Mouse (Mus musculus): ENCODE data around the gene Sdr39u1. TPM values are rescaled to one million over a fixed set of nuclear protein-coding genes. Genes with fewer than 3 reads are reported as not detected.

Sdr39u1 gene
- polyA plus RNA-seq, 1 experiment = 22.3 TPM

DNA sequence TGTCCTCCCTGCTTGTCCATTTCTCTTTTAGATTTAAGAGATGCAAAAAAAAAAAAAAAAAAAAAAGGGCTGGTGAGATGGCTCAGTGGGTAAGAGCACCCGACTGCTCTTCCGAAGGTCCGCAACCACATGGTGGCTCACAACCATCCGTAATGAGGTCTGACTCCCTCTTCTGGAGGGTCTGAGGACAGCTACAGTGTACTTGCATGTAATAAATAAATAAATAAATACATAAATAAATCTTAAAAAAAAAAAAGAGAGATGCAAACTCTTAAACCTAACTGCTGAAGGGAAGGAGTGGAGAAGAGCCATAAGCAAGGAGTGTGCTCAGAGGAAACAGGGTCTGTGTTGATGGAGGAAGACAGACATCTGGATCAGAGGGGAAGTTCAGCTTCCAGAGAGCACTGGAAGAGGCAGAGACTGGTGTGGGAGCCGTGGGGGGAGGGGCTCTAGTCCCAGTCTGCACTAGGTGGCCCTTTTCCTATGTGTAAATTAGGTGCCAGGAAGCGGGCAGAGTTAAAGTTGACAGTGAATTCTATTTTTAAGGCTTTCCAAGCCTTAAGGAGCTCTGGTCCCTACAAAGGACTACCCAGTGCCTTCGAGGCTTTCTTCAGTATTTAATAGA lies 21.7 kb downstream of the Sdr39u1 start:
- Histone ChIP-seq H3K27me3 (ENCODE audit: control insufficient read depth, insufficient read depth, low read length) (0 out of 2 replicates have a peak, but pooled peaks cover 2% of the 10 kb centered on the region), H3K4me1 (ENCODE audit: control insufficient read depth, insufficient read depth, insufficient read length) (no peaks in the 10 kb centered on the region), H3K36me3 (ENCODE audit: control insufficient read depth, insufficient read depth, low read length) (no peaks in the 10 kb centered on the region), H3K27ac (ENCODE audit: insufficient read depth, low read length) (no peak overlapping the region), H3K4me3 (ENCODE audit: extremely low read depth, insufficient read depth, insufficient read length) (no peak overlapping the region)
- TF ChIP-seq CTCF (IDR thresholded peaks at IDR 0.05; ENCODE audit: extremely low read depth, insufficient read depth, insufficient read length, insufficient replicate concordance) (no peak), POLR2A (IDR thresholded peaks at IDR 0.05; ENCODE audit: low read depth, low read length) (no peak)
- WGBS = 17% methylated on average over 7 of the region's 7 CpGs
- DNase-seq (ENCODE audit: low read depth in 1 of 2, low spot score in 2 of 2) = no peak

- no peak for TF ChIP-seq CTCF (IDR thresholded peaks at IDR 0.05; ENCODE audit: extremely low read depth, insufficient read depth, insufficient read length, insufficient replicate concordance)
- no peak for TF ChIP-seq POLR2A (IDR thresholded peaks at IDR 0.05; ENCODE audit: low read depth, low read length)
- WGBS = 34% methylated on average over 14 of the region's 14 CpGs
- Histone ChIP-seq H3K27me3 (ENCODE audit: control insufficient read depth, insufficient read depth, low read length) (0 out of 2 replicates have a peak, but pooled peaks cover 2% of the 10 kb centered on the region), H3K36me3 (ENCODE audit: control insufficient read depth, insufficient read depth, low read length) (no peaks in the 10 kb centered on the region), H3K4me1 (ENCODE audit: control insufficient read depth, insufficient read depth, insufficient read length) (no peaks in the 10 kb centered on the region), H3K27ac (ENCODE audit: insufficient read depth, low read length) (no peak overlapping the region), H3K4me3 (ENCODE audit: extremely low read depth, insufficient read depth, insufficient read length) (no peak overlapping the region)
- no peak for DNase-seq (ENCODE audit: low read depth in 1 of 2, low spot score in 2 of 2)
These were observed 22.4 kb downstream of the Sdr39u1 start for GRCm38 (mm10) chr14:55877469-55878315.

- H3K4me1 ChIP-seq (ENCODE audit: control insufficient read depth, insufficient read depth, insufficient read length) = no peaks in the 10 kb centered on the region
These were observed 26.1 kb downstream of the Sdr39u1 start for GRCm38 (mm10) chr14:55873714-55874683.

GRCm38 (mm10) chr14:55873242-55873713 lies 26.8 kb downstream of the Sdr39u1 start:
- DNase-seq (ENCODE audit: low read depth in 1 of 2, low spot score in 2 of 2) = no peak
- Histone ChIP-seq H3K4me3 (ENCODE audit: extremely low read depth, insufficient read depth, insufficient read length) (no peak overlapping the region), H3K27me3 (ENCODE audit: control insufficient read depth, insufficient read depth, low read length) (0 out of 2 replicates have a peak, but pooled peaks cover 2% of the 10 kb centered on the region), H3K27ac (ENCODE audit: insufficient read depth, low read length) (no peak overlapping the region), H3K36me3 (ENCODE audit: control insufficient read depth, insufficient read depth, low read length) (no peaks in the 10 kb centered on the region), H3K4me1 (ENCODE audit: control insufficient read depth, insufficient read depth, insufficient read length) (no peaks in the 10 kb centered on the region)
- TF ChIP-seq CTCF (IDR thresholded peaks at IDR 0.05; ENCODE audit: extremely low read depth, insufficient read depth, insufficient read length, insufficient replicate concordance) (no peak), POLR2A (IDR thresholded peaks at IDR 0.05; ENCODE audit: low read depth, low read length) (no peak)
- 84% methylated on average over 8 of the region's 8 CpGs for WGBS

More at GRCm38 (mm10) chr14:55873714-55874683, 26.1 kb downstream of the Sdr39u1 start:
- H3K27me3 ChIP-seq (ENCODE audit: control insufficient read depth, insufficient read depth, low read length) = 0 out of 2 replicates have a peak, but pooled peaks cover 2% of the 10 kb centered on the region
- TF ChIP-seq CTCF (IDR thresholded peaks at IDR 0.05; ENCODE audit: extremely low read depth, insufficient read depth, insufficient read length, insufficient replicate concordance) (peak; percentile 92), POLR2A (IDR thresholded peaks at IDR 0.05; ENCODE audit: low read depth, low read length) (no peak)
- WGBS = 16% methylated on average over 30 of the region's 30 CpGs
- no peak overlapping the region for H3K27ac ChIP-seq (ENCODE audit: insufficient read depth, low read length)
- peak; percentile 40 to 76 for DNase-seq (ENCODE audit: low read depth in 1 of 2, low spot score in 2 of 2)
- H3K4me3 ChIP-seq (ENCODE audit: extremely low read depth, insufficient read depth, insufficient read length) = peak overlapping the region; percentile 29; the same call in 1 of the 2 replicates
- H3K36me3 ChIP-seq (ENCODE audit: control insufficient read depth, insufficient read depth, low read length) = no peaks in the 10 kb centered on the region

DNA sequence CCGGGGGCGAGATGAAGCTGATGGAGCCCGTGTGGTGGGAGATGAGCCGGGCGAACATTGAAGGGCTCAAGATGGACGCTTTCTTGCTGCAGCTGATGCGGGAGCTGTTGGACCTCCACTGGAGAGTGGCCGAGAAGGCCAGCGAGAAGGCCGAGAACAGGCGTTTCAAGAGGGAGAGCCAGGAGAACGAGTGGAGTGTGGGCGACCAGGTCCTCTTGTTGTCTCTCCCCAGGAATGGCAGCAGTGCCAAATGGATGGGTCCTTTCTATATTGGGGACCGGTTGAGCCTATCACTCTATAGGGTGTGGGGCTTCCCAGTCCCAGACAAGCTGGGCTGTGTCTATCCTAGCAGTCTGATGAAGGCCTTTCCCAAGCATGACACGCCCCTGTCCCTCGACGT lies 27.5 kb downstream of the Sdr39u1 start:
- no peak for DNase-seq (ENCODE audit: low read depth in 1 of 2, low spot score in 2 of 2)
- Histone ChIP-seq H3K4me3 (ENCODE audit: extremely low read depth, insufficient read depth, insufficient read length) (no peak overlapping the region), H3K27ac (ENCODE audit: insufficient read depth, low read length) (no peak overlapping the region), H3K36me3 (ENCODE audit: control insufficient read depth, insufficient read depth, low read length) (no peaks in the 10 kb centered on the region), H3K27me3 (ENCODE audit: control insufficient read depth, insufficient read depth, low read length) (no peaks in the 10 kb centered on the region), H3K4me1 (ENCODE audit: control insufficient read depth, insufficient read depth, insufficient read length) (no peaks in the 10 kb centered on the region)
- TF ChIP-seq POLR2A (IDR thresholded peaks at IDR 0.05; ENCODE audit: low read depth, low read length) (no peak), CTCF (IDR thresholded peaks at IDR 0.05; ENCODE audit: extremely low read depth, insufficient read depth, insufficient read length, insufficient replicate concordance) (no peak)
- WGBS = 89% methylated on average over 17 of the region's 17 CpGs

DNA sequence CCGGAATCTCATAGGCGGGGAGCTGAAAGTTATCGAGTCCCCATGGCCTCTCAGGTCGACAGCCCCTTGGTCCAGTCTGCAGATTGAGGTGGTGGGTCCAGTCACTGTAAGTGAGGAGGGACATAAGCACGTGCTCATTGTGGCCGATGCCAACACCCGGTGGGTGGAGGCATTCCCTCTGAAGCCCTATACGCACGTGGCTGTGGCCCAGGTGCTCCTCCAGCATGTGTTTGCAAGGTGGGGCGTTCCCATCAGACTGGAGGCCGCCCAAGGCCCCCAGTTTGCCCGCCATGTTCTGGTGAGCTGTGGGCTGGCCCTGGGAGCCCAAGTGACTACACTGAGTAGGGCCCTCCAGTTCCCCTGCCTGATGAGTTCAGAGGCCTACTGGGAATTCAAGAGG lies 28.1 kb downstream of the Sdr39u1 start:
- no peaks in the 10 kb centered on the region for H3K4me1 ChIP-seq (ENCODE audit: control insufficient read depth, insufficient read depth, insufficient read length)
- 94% methylated on average over 12 of the region's 12 CpGs for WGBS
- no peaks in the 10 kb centered on the region for H3K36me3 ChIP-seq (ENCODE audit: control insufficient read depth, insufficient read depth, low read length)
- no peak for DNase-seq (ENCODE audit: low read depth in 1 of 2, low spot score in 2 of 2)
- H3K27ac ChIP-seq (ENCODE audit: insufficient read depth, low read length) = no peak overlapping the region
- no peaks in the 10 kb centered on the region for H3K27me3 ChIP-seq (ENCODE audit: control insufficient read depth, insufficient read depth, low read length)
- no peak overlapping the region for H3K4me3 ChIP-seq (ENCODE audit: extremely low read depth, insufficient read depth, insufficient read length)
- no peak for TF ChIP-seq CTCF (IDR thresholded peaks at IDR 0.05; ENCODE audit: extremely low read depth, insufficient read depth, insufficient read length, insufficient replicate concordance)
- no peak for TF ChIP-seq POLR2A (IDR thresholded peaks at IDR 0.05; ENCODE audit: low read depth, low read length)
